26 mouse cellular contexts compared by ENCODE assay signal in the genomic region with DNA sequence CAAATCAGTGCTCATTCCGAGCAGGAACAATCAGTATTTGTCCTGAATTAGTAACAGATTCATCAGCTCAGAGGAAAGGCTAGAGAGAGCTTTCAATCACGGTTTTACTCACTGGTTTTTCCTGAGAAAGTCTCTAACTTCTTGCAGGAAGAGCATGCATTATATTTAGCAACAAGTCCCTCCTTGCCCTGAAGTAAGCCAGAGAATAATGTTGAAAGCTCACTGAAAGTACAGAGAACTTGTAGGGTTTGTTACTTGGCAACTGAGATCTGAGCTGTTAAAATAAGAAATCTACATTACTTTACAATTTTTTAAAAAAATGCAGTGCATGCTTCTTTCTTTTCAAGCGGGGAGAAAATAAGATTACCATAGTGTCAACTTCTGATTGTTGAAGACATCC.
DNase-seq lines count a peak whose midpoint lies in the region; ATAC-seq and TF ChIP-seq lines count a peak whose summit lies in the region.
"Had no signal": no experiment of that assay in that cellular context is flagged by ENCODE, and none has a peak within 500 bp of the region (broad histone marks: within the 10 kb centered on the region; RNA-seq: fewer than 3 reads in every experiment).

No protein-coding gene starts in this region.

- H3K4me3 ChIP-seq in gastrocnemius, adult 2 months = peak overlapping the region; percentile 2; the same call in 1 of the 2 replicates
- H3K4me3 ChIP-seq in heart, postnatal 0 days (ENCODE audit: low read depth, low read length) = no peak overlapping the region
- H3K4me3 ChIP-seq in embryonic facial prominence, embryonic 15.5 days (replicated peaks) = no peak overlapping the region
- H3K4me3 ChIP-seq: kidney, embryonic 15.5 days; megakaryocyte, embryonic 14.5 days; neural tube, embryonic 13.5 days; stomach, embryonic 15.5 days had no signal

- no peaks in the 10 kb centered on the region for H3K36me3 ChIP-seq in heart, postnatal 0 days (replicated peaks; ENCODE audit: control insufficient read depth, insufficient read depth, low read length)
- H3K36me3 ChIP-seq in embryonic facial prominence, embryonic 15.5 days = no peaks in the 10 kb centered on the region
- H3K36me3 ChIP-seq: G1E; kidney, embryonic 15.5 days; neural tube, embryonic 13.5 days; stomach, embryonic 15.5 days had no signal

- WGBS in heart, postnatal 0 days = 45% methylated on average over 3 of the region's 3 CpGs
- 24% methylated on average over 3 of the region's 3 CpGs for WGBS in embryonic facial prominence, embryonic 15.5 days

- TF ChIP-seq EP300 in heart, postnatal 0 days (IDR thresholded peaks at IDR 0.05; ENCODE audit: low read depth) = no peak

- no peaks in the 10 kb centered on the region for H3K27me3 ChIP-seq in heart, postnatal 0 days (ENCODE audit: control insufficient read depth, insufficient read depth, low read length)
- no peaks in the 10 kb centered on the region for H3K27me3 ChIP-seq in embryonic facial prominence, embryonic 15.5 days
- H3K27me3 ChIP-seq: CH12.LX; kidney, embryonic 15.5 days; megakaryocyte, embryonic 14.5 days; neural tube, embryonic 13.5 days; stomach, embryonic 15.5 days had no signal

- H3K4me2 ChIP-seq in heart, postnatal 0 days (ENCODE audit: low read depth, low read length) = no peak overlapping the region
- H3K4me2 ChIP-seq in embryonic facial prominence, embryonic 15.5 days (replicated peaks) = no peak overlapping the region
- H3K4me2 ChIP-seq: kidney, embryonic 15.5 days; lung, embryonic 14.5 days; neural tube, embryonic 13.5 days; stomach, embryonic 15.5 days had no signal

- ATAC-seq in heart, postnatal 0 days (ENCODE audit: insufficient read depth, low read depth) = no peak
- no peak for ATAC-seq in embryonic facial prominence, embryonic 15.5 days (ENCODE audit: insufficient number of reproducible peaks, low FRiP score, low TSS enrichment, low read depth)
- no peak for ATAC-seq in megakaryocyte progenitor cell, adult 5-6 weeks (replicated peaks; ENCODE audit: poor library complexity)
- ATAC-seq: intestine, postnatal 0 days had no signal

- intact Hi-C loops in gastrocnemius, adult 2 months (cut with DNase I) = no loop called here

- H3K4me1 ChIP-seq in heart, postnatal 0 days (ENCODE audit: control insufficient read depth, insufficient read depth) = no peaks in the 10 kb centered on the region
- H3K4me1 ChIP-seq in embryonic facial prominence, embryonic 15.5 days = 0 out of 2 replicates have a peak, but pooled peaks cover 6% of the 10 kb centered on the region
- H3K4me1 ChIP-seq: kidney, embryonic 15.5 days; neural tube, embryonic 13.5 days; stomach, embryonic 15.5 days had no signal

- no peak overlapping the region for H3K9ac ChIP-seq in heart, postnatal 0 days (replicated peaks; ENCODE audit: low read depth, low read length)
- no peak overlapping the region for H3K9ac ChIP-seq in embryonic facial prominence, embryonic 15.5 days
- H3K9ac ChIP-seq: kidney, embryonic 15.5 days; liver, embryonic 14.5 days; lung, embryonic 14.5 days; neural tube, embryonic 13.5 days; stomach, embryonic 15.5 days had no signal

- TF ChIP-seq CTCF in gastrocnemius, adult 2 months (IDR thresholded peaks at IDR 0.05) = no peak
- no peak for TF ChIP-seq CTCF in heart, postnatal 0 days (IDR thresholded peaks at IDR 0.05; ENCODE audit: low read depth)

- DNase-seq in gastrocnemius, adult 2 months = no peak
- no peak for DNase-seq in gastrocnemius, postnatal 4 days (ENCODE audit: low spot score in 2 of 2)
- no peak for DNase-seq in heart, postnatal 0 days (ENCODE audit: low spot score)
- no peak for DNase-seq in heart, postnatal 4 days
- peak; percentile 45 for DNase-seq in brain, adult 2 months (ENCODE audit: low read depth, low spot score)
- DNase-seq: adrenal gland, adult 8-10 months; B cell, adult 2 months; cerebellum, adult 18-20 months; cerebellum, postnatal 14 days; kidney, postnatal 36 days; layer of hippocampus, postnatal 36 days; lung, embryonic 14.5 days; midbrain, embryonic 14.5 days; right cerebral cortex, adult 18-20 months; thymus, adult 18-20 months; thymus, postnatal 36 days had no signal

- peak overlapping the region; percentile 65 for H3K27ac ChIP-seq in gastrocnemius, adult 2 months
- H3K27ac ChIP-seq in heart, postnatal 0 days (ENCODE audit: low read depth) = 0 out of 2 replicates have a peak overlapping the region, but pooled peaks have one; percentile 2
- H3K27ac ChIP-seq in embryonic facial prominence, embryonic 15.5 days (replicated peaks) = peak overlapping the region; percentile 66
- H3K27ac ChIP-seq: kidney, embryonic 15.5 days; liver, embryonic 14.5 days; neural tube, embryonic 13.5 days; stomach, embryonic 15.5 days had no signal

- H3K9me3 ChIP-seq in heart, postnatal 0 days (replicated peaks; ENCODE audit: control insufficient read depth, low read length) = no peaks in the 10 kb centered on the region
- no peaks in the 10 kb centered on the region for H3K9me3 ChIP-seq in embryonic facial prominence, embryonic 15.5 days (replicated peaks)
- H3K9me3 ChIP-seq: G1E; kidney, embryonic 15.5 days; megakaryocyte, embryonic 14.5 days; neural tube, embryonic 13.5 days; stomach, embryonic 15.5 days had no signal

Comparison
In these comparisons a context has a peak if more than half of its experiments do, and no peak if none do; other contexts are left out.
1. H3K27ac ChIP-seq: peak in every context shown above with its lines; median percentile 66 in embryonic facial prominence, embryonic 15.5 days; 65 in gastrocnemius, adult 2 months; 2 in heart, postnatal 0 days.